Mouse (Mus musculus) spleen, adult 2 months (tissue): ENCODE measurements around the gene 2510009E07Rik.

Experiments
- CTCF ChIP-seq: fragments of 200-500 bp; IDR thresholded peaks from 2 replicates; pipeline ENCODE4 v1.5.1; 2011; ENCODE audit warnings: mild to moderate bottlenecking, inconsistent platforms; ENCODE audit not compliant: insufficient read depth, insufficient read length, insufficient replicate concordance; ENCODE audit errors: extremely low read depth
- POLR2A ChIP-seq: fragments of 200-500 bp; IDR thresholded peaks from 2 replicates; pipeline ENCODE4 v1.6.1; 2011; ENCODE audit warnings: low read depth, low read length, inconsistent platforms

DNA sequence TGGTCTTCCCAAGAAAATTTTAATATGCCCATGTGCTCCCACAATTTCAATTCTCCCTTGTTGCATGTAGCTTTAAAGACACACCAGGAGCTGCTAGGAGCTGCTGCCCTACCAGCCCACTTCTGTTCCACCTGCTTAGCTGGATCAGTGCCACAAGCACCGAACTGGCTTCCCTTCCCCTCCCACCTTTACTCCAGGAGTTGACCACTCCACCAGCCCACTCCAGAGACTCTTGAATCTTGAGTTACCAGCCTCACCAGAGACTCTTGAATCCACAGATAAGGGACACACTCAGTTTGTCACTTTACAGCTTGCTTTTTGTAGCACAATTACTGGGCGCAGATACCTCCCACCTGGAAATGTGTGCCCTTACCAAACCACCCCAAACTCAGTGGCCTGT, 73.8 kb downstream of the 2510009E07Rik start:
- no peak for TF ChIP-seq CTCF
- TF ChIP-seq POLR2A: no peak
